Mouse (Mus musculus): ENCODE data around the gene Npat.

- TF ChIP-seq CTCF (IDR thresholded peaks at IDR 0.05) (no peak), EP300 (IDR thresholded peaks at IDR 0.05) (no peak)
Observed at GRCm38 (mm10) chr9:53601541-53601940, 64.7 kb downstream of the Npat start.
